Mouse (Mus musculus) macrophage (primary cell): ENCODE results near the gene Inpp5a. TPM values are rescaled to one million over a fixed set of nuclear protein-coding genes. Genes with fewer than 3 reads are reported as not detected.

Source experiments
- H3K27ac ChIP-seq: fragments of 350-480 bp; formaldehyde crosslinking; 2 replicates; pipeline ENCODE4 v1.9.0; 2021
- H3K36me3 ChIP-seq: fragments of 350-480 bp; formaldehyde crosslinking; 2 replicates; pipeline ENCODE4 v1.9.0; 2021; ENCODE audit errors: inconsistent target
- H3K4me3 ChIP-seq: fragments of 350-480 bp; formaldehyde crosslinking; 2 replicates; pipeline ENCODE4 v1.9.0; 2021; ENCODE audit errors: inconsistent target
- H3K79me2 ChIP-seq: fragments of 350-480 bp; formaldehyde crosslinking; 2 replicates; pipeline ENCODE4 v1.9.0; 2021; ENCODE audit errors: inconsistent target
- WGBS: methylation state at CpG from one replicate; pipeline ENCODE4 v1.1.7; 2026; ENCODE audit warnings: inconsistent platforms; ENCODE audit not compliant: missing documents; 5-methylcytosine and 5-hydroxymethylcytosine counted together
- polyA plus RNA-seq: library from polyadenylated mRNA; stranded (reverse); fragments of 250-400 nt; gene quantifications from 3 replicates; pipeline ENCODE4 v1.2.4, GENCODE M21; 2018; ENCODE audit warnings: inconsistent platforms

Inpp5a gene
- polyA plus RNA-seq, 1 experiment from 2014 or later: 13.1 TPM

DNA sequence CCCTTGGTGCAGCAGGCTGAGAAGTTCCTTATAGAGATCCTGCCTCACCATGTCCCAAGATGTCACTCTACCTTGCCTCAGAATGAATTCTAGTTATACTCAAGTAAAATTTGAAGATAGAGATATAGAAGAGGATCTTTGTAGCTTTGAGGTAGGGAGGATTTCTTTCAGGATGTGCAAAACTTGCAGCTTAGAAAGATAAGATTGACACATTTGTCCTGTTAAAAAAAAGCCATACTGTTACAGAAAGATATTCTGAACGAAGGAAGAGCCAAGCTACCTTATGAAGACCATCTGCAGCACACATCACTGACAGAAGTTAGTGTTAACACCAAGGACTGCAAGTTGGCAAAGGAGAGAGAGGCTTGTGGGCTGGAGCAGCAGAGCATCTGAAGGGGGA, 90.2 kb downstream of the Inpp5a start:
- 100% methylated on average over 1 of the region's 1 CpGs for WGBS
- Histone ChIP-seq H3K79me2 (no peaks in the 10 kb centered on the region), H3K36me3 (no peaks in the 10 kb centered on the region), H3K4me3 (no peak overlapping the region), H3K27ac (no peak overlapping the region)

DNA sequence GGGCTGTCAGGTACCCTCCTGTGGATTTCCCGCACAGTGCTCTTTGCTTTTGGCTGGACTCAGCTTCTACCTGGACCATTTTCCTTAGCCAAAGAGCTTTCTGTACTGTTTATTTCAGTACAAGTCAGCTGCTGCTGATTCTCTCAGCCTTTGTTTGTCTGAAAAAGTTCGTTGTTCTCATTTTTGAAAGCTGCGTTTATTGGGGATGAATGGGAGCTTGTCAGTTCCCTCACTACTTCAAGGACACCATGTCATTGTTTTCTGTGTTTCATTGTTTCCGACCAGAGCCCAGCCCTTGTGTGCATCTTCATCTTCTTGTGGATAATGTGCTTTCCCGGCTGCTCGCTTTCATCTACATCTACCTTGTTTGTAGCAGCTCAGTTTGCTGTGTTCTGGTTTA, 90.7 kb downstream of the Inpp5a start:
- WGBS: 97% methylated on average over 6 of the region's 6 CpGs

DNA sequence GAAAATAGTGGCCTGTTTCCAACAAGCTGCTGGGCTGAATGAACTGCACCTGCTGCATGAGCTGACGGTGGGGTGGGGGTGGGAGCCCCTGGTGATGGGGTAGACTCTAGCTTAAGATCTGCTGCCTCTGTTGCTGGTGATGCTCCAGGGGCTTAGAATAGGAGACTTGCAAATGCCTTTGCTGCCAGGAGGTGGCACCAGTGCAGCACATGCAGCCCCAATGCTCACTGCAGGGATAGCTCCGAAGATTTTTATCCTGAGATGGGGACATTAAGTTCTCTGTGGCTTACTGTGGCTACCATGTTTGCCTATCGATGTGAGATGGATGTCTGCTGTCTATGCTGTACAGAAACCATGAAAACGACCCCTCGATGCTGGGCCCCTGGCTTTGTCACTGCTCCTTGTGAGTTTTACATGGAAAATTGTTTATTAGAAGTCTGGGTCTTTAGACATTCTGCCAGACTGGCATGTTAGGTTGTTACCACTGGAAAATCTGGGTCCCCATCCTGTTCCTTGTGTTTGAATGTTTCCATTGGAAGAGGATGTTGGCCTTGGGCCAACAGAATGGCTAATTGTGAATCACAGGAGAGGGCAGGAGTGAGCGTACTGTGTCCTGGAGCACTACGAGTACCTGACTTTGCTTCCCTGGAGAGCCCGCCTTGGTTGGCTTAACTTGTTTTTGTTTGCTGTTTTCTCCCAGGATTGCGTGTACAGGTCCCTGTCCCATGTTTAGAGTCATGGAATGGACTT, 95.5 kb downstream of the Inpp5a start:
- Histone ChIP-seq H3K79me2 (no peaks in the 10 kb centered on the region), H3K4me3 (no peak overlapping the region), H3K27ac (no peak overlapping the region), H3K36me3 (no peaks in the 10 kb centered on the region)
- 86% methylated on average over 9 of the region's 9 CpGs for WGBS

More for the DNA sequence above, 90.7 kb downstream of the Inpp5a start:
- no peak overlapping the region for H3K27ac ChIP-seq
- H3K79me2 ChIP-seq: no peaks in the 10 kb centered on the region
- H3K4me3 ChIP-seq: no peak overlapping the region
- no peaks in the 10 kb centered on the region for H3K36me3 ChIP-seq

DNA sequence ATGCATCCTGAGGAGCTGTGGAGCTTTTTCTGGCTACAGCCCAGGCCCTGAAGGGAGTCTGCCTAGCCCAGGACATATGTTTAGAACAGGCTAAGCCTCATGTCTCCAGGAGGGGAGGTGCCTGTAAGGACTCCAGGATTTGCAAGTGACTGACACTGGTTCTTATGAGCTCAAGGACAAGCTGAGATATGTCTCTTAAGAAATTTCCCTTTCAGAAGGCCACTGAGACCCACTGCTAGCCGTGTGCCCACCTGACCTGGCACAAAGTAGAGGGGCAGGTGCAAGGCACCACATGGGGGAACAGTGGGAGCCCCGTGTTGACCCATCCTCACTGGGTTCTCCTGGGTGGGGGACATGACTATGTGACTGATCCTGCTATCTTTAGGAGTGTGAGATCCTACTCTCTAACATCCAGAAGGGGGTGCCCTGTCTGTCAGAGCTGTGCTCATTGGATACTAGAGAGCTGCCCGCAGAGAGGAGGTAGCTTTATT, 100.9 kb downstream of the Inpp5a start:
- Histone ChIP-seq H3K4me3 (no peak overlapping the region), H3K36me3 (no peaks in the 10 kb centered on the region), H3K79me2 (no peaks in the 10 kb centered on the region), H3K27ac (no peak overlapping the region)
- WGBS: 87% methylated on average over 3 of the region's 3 CpGs

DNA sequence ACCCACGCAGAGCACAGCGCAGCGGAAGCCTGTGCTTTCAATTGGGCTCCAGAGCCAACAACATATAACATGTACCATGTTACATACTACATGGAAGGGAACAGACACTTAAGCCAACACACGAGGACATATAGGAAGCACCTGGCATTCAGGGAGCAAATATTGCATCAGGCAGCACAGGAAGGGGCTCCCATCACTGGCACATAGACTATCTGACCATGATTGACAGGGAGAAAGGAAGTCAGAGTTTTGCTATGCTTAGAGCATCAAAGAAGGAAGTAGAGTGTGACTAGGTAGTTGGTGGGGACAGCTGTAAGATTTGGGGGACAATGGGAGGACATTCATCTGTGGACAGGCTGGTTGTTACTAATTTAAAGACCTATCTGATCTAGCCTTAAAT, 103.4 kb downstream of the Inpp5a start:
- no peaks in the 10 kb centered on the region for H3K79me2 ChIP-seq
- no peak overlapping the region for H3K4me3 ChIP-seq
- H3K36me3 ChIP-seq: no peaks in the 10 kb centered on the region
- whole genome bisulfite sequencing: 74% methylated on average over 4 of the region's 4 CpGs
- H3K27ac ChIP-seq: no peak overlapping the region

DNA sequence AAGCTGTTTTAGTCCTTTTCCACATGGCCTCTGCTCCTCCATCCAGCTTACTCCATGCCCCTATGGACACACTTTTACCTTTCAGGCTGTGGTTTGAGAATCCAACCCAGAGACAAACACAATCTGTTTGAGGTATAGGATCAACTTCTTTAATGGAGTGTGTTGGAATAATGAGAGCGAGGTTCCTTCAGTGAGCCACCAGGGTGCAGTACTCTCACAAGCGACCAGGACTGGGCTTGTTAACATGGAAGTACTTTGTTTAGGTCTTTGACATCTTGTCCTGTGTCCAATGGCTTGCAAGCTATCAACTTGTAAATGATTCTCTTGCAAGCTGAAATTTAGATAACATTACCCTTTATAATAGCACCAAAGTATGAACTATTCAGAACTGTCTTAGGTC, 104.0 kb downstream of the Inpp5a start:
- 83% methylated on average over 2 of the region's 2 CpGs for WGBS
- no peak overlapping the region for H3K4me3 ChIP-seq
- no peaks in the 10 kb centered on the region for H3K79me2 ChIP-seq
- no peak overlapping the region for H3K27ac ChIP-seq
- H3K36me3 ChIP-seq: no peaks in the 10 kb centered on the region

DNA sequence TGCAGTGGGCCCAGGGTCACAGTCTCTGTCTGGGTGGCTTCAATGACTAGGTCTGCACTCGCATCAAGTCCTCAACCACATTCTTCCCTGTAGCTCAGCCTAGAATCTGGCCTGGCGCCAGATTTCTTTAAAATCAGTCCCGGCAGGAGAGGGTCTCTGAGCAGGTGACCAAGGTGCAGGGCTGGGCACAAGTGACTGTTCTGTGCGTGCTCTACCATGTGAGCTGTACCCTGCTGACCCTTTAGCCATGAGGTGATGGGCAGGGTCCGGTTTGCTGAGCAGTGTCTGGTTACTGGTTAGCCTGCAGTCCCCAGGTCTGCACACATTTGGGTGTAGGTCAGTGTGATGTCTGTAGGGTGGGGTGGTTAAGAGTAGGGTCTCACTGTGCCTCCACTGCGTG, 106.9 kb downstream of the Inpp5a start:
- 88% methylated on average over 6 of the region's 6 CpGs for WGBS
- no peak overlapping the region for H3K27ac ChIP-seq
- no peak overlapping the region for H3K4me3 ChIP-seq
- no peaks in the 10 kb centered on the region for H3K79me2 ChIP-seq
- H3K36me3 ChIP-seq: no peaks in the 10 kb centered on the region

DNA sequence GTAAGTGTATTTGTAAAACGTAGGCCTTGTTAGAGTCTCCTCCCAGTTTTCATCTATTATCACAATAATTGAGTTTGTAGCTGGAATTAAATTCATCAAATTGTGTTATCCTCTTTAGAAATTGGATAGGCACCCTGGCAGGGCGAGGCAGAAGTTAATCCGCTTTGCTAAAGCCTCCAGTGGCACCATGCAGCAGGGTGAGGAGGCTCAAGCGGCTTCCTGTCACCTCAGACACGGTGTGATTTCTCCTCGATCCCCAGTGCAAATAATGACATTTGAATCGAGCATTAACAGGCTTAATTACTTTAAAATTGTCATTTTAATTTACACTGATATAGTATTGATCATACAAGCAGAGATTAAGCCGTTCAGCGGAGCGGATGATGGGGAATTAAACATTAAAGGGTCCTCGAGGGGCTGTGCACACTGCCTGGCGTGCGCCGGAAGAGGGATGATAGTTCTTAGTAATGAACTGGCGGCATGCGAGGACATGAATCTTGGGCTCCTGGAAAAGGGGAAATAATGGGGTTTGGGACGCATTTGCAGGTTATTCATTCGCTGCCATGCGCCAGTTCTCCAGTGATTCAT, 109.2 kb downstream of the Inpp5a start:
- no peaks in the 10 kb centered on the region for H3K79me2 ChIP-seq
- H3K4me3 ChIP-seq: no peak overlapping the region
- H3K36me3 ChIP-seq: no peaks in the 10 kb centered on the region
- 95% methylated on average over 18 of the region's 19 CpGs for WGBS
- H3K27ac ChIP-seq: no peak overlapping the region

DNA sequence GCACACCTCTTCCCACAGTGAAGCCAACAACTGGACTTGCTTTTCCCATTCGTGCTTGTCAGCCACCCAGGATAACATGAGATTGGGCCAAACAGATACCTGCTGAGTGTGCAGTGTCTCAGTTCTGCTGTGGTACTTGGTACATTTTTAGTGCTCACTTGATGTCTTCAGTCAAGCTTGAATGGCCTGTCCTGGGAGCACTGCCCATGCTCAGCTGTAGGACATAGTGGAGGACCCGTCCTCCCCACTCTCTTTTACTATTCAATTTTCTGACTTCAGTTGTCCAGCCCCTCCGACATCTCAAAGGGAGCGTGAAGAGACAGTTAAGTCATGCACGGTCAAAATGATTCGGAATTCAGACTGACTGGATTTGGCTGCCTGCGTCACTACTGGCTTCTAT, 115.2 kb downstream of the Inpp5a start:
- H3K36me3 ChIP-seq: no peaks in the 10 kb centered on the region
- WGBS: 87% methylated on average over 7 of the region's 7 CpGs
- no peaks in the 10 kb centered on the region for H3K79me2 ChIP-seq
- no peak overlapping the region for H3K4me3 ChIP-seq
- no peak overlapping the region for H3K27ac ChIP-seq

DNA sequence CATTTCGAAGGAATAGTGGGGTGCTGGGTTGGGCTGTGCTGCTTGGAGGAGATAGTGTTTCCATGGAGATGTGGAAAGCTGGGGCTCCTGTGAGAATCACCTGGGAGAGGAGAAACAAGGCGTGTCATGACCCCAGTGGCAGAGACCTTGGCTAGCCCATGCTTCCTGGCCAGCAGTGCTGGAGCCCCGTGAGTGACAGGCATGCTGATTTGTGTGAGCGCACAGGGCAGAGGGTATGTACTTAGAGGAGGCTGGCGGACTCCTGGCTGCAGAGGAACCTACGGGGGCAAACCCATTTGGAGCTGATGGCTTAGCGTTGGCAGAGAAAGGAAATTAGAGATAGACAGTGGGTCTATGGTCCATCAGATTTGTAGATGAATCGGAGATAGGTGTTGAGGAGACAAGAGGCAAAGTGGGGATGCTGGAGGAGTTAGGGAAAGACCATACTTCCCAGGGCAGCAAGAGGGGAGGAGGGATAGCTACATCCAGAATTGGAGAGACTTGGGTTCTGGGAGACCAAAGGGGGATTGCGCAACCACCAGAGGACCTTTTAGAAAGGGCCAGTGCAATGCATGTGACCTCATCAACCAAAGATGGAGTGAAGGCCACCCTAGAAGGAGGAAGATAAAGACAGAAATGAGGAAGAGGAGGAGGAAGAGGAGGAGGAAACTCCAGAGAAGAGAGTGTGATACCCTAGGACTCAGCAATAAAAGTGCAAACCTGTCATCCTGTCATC, 117.9 kb downstream of the Inpp5a start:
- no peak overlapping the region for H3K27ac ChIP-seq
- no peak overlapping the region for H3K4me3 ChIP-seq
- no peaks in the 10 kb centered on the region for H3K36me3 ChIP-seq
- WGBS: 94% methylated on average over 8 of the region's 9 CpGs
- H3K79me2 ChIP-seq: no peaks in the 10 kb centered on the region

DNA sequence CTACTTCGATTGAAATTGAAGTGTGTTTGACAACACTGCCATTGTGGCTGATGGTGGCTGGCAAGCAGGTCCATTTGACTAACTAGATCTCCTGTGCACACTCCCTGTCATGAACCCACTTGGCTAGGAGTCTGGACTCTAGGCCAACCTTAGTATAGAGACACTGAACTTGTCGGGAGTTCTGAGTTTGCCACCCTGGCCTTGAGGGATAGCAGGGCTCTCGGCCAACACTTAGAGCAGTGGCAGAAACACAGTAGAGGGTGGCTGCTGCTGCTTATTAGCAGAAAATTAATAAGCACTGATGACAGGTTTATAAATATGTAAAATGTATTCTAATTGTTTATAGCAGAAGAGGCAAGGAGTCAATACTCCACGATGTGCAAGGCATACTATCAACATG, 120.0 kb downstream of the Inpp5a start:
- WGBS: 95% methylated on average over 4 of the region's 4 CpGs
- Histone ChIP-seq H3K4me3 (no peak overlapping the region), H3K79me2 (no peaks in the 10 kb centered on the region), H3K27ac (no peak overlapping the region), H3K36me3 (no peaks in the 10 kb centered on the region)

DNA sequence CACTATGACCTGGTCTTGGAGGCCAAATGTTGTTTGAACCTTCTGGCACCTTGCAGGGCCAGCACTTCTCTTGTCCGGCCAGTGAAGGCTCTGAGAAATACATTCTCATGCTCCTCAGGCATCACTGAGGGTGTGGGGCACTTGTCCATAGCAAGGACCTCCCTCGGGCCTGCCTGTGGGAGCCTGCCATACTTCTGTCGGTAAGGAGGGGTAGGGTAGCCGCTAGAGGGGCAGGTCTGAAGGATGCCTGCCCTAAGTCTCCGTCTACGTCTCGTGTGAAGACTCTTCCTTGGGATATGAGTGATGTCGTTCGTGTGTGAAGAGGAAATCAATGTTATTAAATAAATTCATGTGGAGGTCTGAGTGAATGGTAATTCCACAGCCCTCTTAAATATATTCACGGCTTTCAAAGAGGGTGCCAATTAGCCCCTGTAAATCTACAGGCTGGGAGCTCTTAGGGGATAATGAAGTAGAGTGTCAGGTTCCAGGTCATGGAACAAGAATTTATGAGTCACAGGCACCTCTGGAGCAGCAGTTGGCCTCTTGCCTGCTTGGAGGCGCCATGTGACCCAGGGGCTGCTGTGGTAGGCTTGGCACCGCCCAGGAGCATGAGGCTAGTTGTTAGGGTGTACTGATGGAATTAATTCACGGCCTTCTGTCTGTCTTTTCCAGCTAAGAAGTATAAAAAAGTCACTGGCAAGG, 127.2 kb downstream of the Inpp5a start:
- 92% methylated on average over 12 of the region's 13 CpGs for WGBS
- Histone ChIP-seq H3K36me3 (no peaks in the 10 kb centered on the region), H3K79me2 (no peaks in the 10 kb centered on the region), H3K27ac (no peak overlapping the region), H3K4me3 (no peak overlapping the region)

DNA sequence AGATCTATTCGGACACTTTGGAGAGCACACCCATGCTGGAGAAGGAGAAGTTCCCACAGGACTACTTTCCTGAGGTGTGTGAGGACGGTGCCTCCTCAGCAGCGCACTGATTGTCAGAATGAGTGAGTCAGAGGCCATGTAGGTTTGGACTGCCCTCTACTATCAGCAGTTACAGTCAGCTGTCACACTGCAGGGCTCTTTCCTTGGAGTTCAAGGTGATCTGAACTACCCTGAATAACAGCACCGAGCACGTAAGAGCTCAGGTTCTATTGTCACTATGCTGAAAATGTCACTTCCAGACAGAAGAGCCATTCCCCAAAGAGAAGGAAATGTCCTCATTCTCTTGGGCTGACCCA, 127.7 kb downstream of the Inpp5a start:
- Histone ChIP-seq H3K79me2 (no peaks in the 10 kb centered on the region), H3K4me3 (no peak overlapping the region), H3K36me3 (no peaks in the 10 kb centered on the region), H3K27ac (no peak overlapping the region)
- 98% methylated on average over 5 of the region's 5 CpGs for WGBS

DNA sequence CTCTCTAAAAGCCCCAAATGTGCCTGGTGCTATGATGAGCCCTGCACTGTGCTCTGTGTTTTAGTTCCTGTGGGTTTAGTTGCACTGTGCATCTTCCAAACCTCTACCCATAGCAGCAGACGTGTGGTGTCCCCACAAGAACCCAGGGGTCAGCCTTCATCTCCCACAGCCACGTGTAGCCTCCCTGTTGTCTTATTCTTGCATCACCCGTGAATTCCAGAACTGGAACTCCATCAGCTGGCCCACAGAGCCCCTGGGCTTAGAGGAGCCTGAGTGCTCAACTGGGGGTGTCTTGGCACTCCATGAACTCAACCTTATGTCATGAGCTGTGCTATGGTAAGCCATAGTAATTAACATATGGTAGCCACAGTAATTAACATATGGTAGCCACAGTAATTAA, 129.4 kb downstream of the Inpp5a start:
- 92% methylated on average over 3 of the region's 3 CpGs for WGBS
- Histone ChIP-seq H3K4me3 (no peak overlapping the region), H3K79me2 (no peaks in the 10 kb centered on the region), H3K27ac (no peak overlapping the region), H3K36me3 (no peaks in the 10 kb centered on the region)
